Mouse (Mus musculus) gastrocnemius, postnatal 36 days (tissue): ENCODE data around the gene Irf6. TPM values are rescaled to one million over a fixed set of nuclear protein-coding genes. Genes with fewer than 3 reads are reported as not detected.

Experiments
- DNase-seq, 2 experiments: peaks; one replicate each; pipeline ENCODE4 v3.0.0; 2022
- intact Hi-C: fragments of 180-260 bp; cut with DNase I; formaldehyde crosslinking; loops from one replicate; pipeline ENCODE4 v1.15.1; 2025
- total RNA-seq, 2 experiments: library from RNA; stranded (reverse); gene quantifications; 2 replicates each; pipeline ENCODE4 v1.2.3; 2021

Irf6 gene
- total RNA-seq, 2 experiments from 2014 or later: 0.41 to 0.54 TPM

DNA sequence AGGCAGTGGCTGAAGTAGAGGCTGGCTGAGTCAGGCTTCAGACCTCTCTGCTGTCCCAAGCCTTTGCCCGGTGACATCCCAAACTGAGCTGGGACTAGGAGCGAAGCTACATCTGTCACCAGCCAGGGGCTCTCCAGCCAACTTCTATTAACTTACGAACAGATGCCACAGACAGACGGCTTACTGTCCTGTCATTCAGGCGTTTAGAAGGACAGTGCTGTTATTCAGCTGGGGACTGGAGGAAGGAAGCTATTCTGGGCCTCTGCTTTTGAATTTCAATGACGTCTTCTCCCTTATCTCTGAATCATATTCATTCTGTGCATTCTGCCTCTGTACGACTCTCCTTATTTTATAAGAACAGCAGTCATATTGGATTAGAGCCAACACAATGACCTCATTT is 1.8 kb upstream of the Irf6 start:
- intact Hi-C loops: no loop called here
- no peak for DNase-seq

GRCm38 (mm10) chr1:193153561-193153960 is 650 bp downstream of the Irf6 start:
- no peak for DNase-seq
- intact Hi-C loops: no loop called here

GRCm38 (mm10) chr1:193156316-193157110 is 3.6 kb downstream of the Irf6 start:
- intact Hi-C loops: no loop called here
- no peak for DNase-seq

- intact Hi-C loops: no loop called here
- no peak for DNase-seq
These were observed 4.2 kb downstream of the Irf6 start for GRCm38 (mm10) chr1:193157111-193157492.

- no peak for DNase-seq
- intact Hi-C loops: no loop called here
These were observed 6.3 kb downstream of the Irf6 start for GRCm38 (mm10) chr1:193159163-193159562.

- intact Hi-C loops: no loop called here
- no peak for DNase-seq
These were observed 6.7 kb downstream of the Irf6 start for GRCm38 (mm10) chr1:193159613-193160012.

- intact Hi-C loops: no loop called here
- DNase-seq: peak; percentile 26 to 28
These were observed 7.6 kb downstream of the Irf6 start for GRCm38 (mm10) chr1:193160317-193161032.

GRCm38 (mm10) chr1:193167746-193168145 is 14.8 kb downstream of the Irf6 start, which contains the start of gene A130010J15Rik:
TSS of gene A130010J15Rik (plus strand) at chr1:193168046.
- intact Hi-C loops: no loop called here
- DNase-seq: no peak

DNA sequence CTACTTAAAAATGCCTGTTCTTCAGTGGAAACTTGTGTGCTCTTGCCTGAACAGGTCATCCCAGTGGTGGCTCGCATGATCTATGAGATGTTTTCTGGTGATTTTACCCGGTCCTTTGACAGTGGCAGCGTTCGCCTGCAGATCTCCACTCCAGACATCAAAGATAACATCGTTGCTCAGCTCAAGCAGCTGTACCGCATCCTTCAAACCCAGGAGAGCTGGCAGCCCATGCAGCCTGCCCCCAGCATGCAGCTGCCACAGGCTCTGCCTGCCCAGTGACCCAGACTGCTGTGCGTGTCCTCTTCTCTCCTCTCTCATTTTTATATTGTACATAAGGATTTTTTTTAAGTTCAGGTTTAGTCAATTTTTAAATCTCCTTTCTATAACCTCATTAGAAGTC is 16.3 kb downstream of the Irf6 start:
- intact Hi-C loops: no loop called here
- no peak for DNase-seq

GRCm38 (mm10) chr1:193169856-193170255 is 16.9 kb downstream of the Irf6 start:
- intact Hi-C loops: no loop called here

DNA sequence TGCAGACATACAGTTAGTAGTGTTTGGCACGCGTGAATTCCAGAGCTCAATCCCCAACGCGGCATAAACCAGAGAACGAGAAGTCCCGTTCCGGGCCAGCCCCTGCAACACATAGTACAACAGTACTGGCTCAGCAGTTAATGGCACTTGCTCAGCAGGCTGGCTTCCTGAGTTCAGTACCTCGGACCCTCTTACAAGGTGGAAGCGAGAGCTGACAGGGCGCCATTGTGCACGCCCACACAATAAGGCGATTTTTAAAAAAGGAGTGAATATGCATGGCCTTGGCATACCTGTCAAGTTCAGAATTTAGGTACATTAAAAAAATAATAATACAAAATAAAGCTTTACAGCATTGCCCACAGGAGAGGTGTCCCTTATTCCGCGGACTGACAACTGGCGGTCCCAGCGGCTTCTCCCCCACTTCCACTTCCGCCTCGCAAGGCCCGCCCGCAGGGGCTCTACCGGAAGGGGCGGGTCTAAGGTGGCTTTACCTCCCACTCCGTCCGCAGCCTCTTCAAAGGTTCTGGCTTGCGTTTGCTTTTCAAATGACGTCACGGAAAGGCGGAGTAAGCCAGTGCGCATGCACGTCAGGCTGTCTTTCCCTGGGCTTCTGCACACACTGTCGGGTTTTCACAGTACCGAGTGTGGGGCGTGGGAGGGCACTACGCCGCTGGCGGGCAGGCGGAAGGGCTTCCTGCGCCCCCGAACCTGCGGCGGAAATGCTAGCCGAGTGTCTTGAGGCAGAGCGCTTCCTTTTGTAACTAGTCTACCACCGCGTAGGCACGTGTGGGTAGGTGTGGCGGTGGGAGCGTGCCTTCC is 20.3 kb downstream of the Irf6 start:
- intact Hi-C loops: no loop called here
- DNase-seq: peak; percentile 93 to 94

More at GRCm38 (mm10) chr1:193169856-193170255, 16.9 kb downstream of the Irf6 start:
- no peak for DNase-seq

DNA sequence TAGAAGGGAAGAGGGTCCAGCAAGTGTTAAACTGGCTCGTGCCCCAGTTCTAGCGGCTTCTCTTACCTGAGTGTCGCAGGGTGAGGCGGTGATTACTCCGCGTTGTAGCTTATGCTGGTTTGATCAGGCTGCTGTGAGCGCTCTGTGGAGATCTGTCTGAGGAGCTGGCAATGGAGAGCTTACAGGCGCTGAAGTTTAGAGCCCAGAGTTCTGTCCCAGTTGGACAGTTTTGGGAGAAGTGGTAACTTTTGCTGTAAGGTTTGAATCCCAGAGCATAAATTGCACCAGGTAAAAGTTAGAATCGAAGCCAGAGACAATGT is 20.9 kb downstream of the Irf6 start:
- intact Hi-C loops: no loop called here
- no peak for DNase-seq

- DNase-seq: no peak
- intact Hi-C loops: no loop called here
These were observed 21.3 kb downstream of the Irf6 start for GRCm38 (mm10) chr1:193174143-193174733.

GRCm38 (mm10) chr1:193181104-193181503 is 28.2 kb downstream of the Irf6 start:
- intact Hi-C loops: no loop called here

GRCm38 (mm10) chr1:193188257-193188656 is 35.3 kb downstream of the Irf6 start:
- DNase-seq: no peak
- intact Hi-C loops: no loop called here

More at GRCm38 (mm10) chr1:193181104-193181503, 28.2 kb downstream of the Irf6 start:
- no peak for DNase-seq

- intact Hi-C loops: no loop called here
- peak; percentile 51 to 71 for DNase-seq
These were observed 36.3 kb downstream of the Irf6 start for GRCm38 (mm10) chr1:193189151-193189621.

DNA sequence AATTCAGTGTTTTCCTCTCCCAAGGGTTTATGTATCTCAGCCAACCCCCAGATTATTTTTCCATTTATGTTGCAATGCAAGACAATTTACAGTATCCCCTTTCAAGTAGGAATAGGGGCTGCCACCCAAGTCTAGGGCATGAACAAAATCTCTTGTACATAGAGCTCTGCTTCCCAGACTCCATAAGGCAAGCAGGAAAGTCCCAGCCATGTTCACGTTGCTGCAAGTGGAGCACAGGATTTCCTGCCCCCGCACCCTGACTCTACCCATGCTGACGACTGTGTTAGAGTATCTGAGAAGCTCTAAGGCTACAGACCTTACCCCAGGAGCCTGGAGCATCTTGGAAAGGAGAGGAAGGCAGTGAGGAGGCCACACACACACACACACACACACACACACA is 36.9 kb downstream of the Irf6 start:
- intact Hi-C loops: no loop called here
- DNase-seq: no peak

GRCm38 (mm10) chr1:193191675-193192283 is 38.9 kb downstream of the Irf6 start:
- intact Hi-C loops: no loop called here
- no peak for DNase-seq

- intact Hi-C loops: no loop called here
- no peak for DNase-seq
These were observed 41.7 kb downstream of the Irf6 start for GRCm38 (mm10) chr1:193194416-193195140.
